Mouse (Mus musculus) embryonic facial prominence, embryonic 12.5 days (tissue): ENCODE measurements at regions not wholly inside any gene's neighbourhood (a gene's known extent, or its start where the extent isn't known, plus 50 kb on each side); places are given as distances from the start of the nearest gene placed in this dataset.

Source experiments
- ATAC-seq: fragments of 200-750 bp; cut with Nextera tagmentation; 2 replicates; pipeline ENCODE4 v1.8.0; 2017; ENCODE audit not compliant: insufficient number of reproducible peaks, insufficient read depth, low FRiP score, low TSS enrichment
- H3K27ac ChIP-seq: fragments of 300-500 bp; sonication (generic); 2 replicates; pipeline ENCODE4 v1.5.1; 2016; ENCODE audit warnings: mild to moderate bottlenecking
- H3K27me3 ChIP-seq: fragments of 300-500 bp; sonication (generic); 2 replicates; pipeline ENCODE4 v1.6.1; 2016; ENCODE audit warnings: mild to moderate bottlenecking, moderate library complexity
- H3K36me3 ChIP-seq: fragments of 300-500 bp; sonication (generic); 2 replicates; pipeline ENCODE4 v1.6.1; 2016; ENCODE audit warnings: mild to moderate bottlenecking
- H3K4me1 ChIP-seq: fragments of 300-500 bp; sonication (generic); 2 replicates; pipeline ENCODE4 v1.6.1; 2016
- H3K4me2 ChIP-seq: fragments of 300-500 bp; sonication (generic); replicated peaks from 2 replicates; pipeline ENCODE4 v1.6.1; 2016; ENCODE audit warnings: mild to moderate bottlenecking, moderate library complexity
- H3K4me3 ChIP-seq: fragments of 300-500 bp; sonication (generic); 2 replicates; pipeline ENCODE4 v1.5.1; 2016; ENCODE audit warnings: mild to moderate bottlenecking
- H3K9ac ChIP-seq: fragments of 300-500 bp; sonication (generic); 2 replicates; pipeline ENCODE4 v1.6.1; 2016; ENCODE audit warnings: mild to moderate bottlenecking, moderate library complexity
- H3K9me3 ChIP-seq: fragments of 300-500 bp; sonication (generic); 2 replicates; pipeline ENCODE4 v1.6.1; 2016; ENCODE audit warnings: mild to moderate bottlenecking, moderate library complexity
- WGBS: fragments of 180-500 bp; shearing (Covaris S2); methylation state at CpG from one replicate; pipeline ENCODE4 v1.1.7; 2016; 5-methylcytosine and 5-hydroxymethylcytosine counted together

DNA sequence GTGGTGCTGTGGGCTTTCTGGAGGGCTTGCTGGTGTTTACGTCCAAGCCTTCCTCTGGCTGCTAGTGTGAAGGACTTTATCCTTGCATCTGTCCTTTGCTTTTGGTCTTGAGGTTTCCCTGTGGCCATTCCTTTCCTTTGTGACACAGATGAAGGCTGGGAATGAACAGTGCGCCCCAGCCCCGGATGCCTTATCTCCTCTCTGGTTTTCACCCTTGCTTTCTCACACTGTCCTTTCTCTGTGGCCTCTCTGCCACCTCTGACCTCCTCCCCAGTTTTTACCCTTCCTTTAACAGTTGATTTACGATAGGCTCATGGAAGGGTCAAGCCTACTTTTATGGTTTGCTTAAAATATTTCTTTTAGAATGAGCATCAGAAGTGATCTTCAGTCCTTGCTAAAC, 53.2 kb downstream of the Gas1 start:
- no peak overlapping the region for H3K27ac ChIP-seq
- no peaks in the 10 kb centered on the region for H3K9me3 ChIP-seq
- H3K4me3 ChIP-seq = no peak overlapping the region
- H3K4me1 ChIP-seq = peaks cover 15% of the 10 kb centered on the region
- H3K27me3 ChIP-seq = no peaks in the 10 kb centered on the region; the same call in 1 of the 2 replicates
- ATAC-seq = no peak
- H3K9ac ChIP-seq = no peak overlapping the region
- H3K4me2 ChIP-seq = no peak overlapping the region
- WGBS = 50% methylated on average over 4 of the region's 4 CpGs
- no peaks in the 10 kb centered on the region for H3K36me3 ChIP-seq

DNA sequence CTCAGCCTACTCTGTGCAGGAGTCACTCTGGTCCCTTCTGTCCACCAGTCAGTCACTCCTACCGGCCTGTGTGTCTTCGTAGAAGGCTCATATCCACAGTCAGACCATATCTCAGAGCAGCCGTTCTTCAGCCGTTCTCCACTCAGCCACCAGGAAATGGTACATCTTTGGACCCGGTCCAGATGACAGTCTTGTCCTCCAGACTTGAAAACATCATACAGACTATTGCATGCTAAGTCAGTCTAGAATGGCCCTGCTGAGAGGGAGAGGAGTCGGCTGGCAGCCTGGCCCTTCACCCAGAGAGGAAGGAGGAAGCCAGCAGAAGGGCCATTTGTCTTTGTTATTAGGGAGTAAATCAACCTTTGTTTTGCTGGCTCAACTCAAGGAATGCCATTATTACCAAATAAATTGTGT, 54.0 kb downstream of the Gas1 start:
- Histone ChIP-seq H3K36me3 (no peaks in the 10 kb centered on the region), H3K9me3 (no peaks in the 10 kb centered on the region), H3K4me1 (peaks cover 15% of the 10 kb centered on the region), H3K27me3 (no peaks in the 10 kb centered on the region; the same call in 1 of the 2 replicates), H3K9ac (no peak overlapping the region), H3K27ac (no peak overlapping the region), H3K4me3 (no peak overlapping the region), H3K4me2 (no peak overlapping the region)
- no peak for ATAC-seq
- WGBS = 75% methylated on average over 6 of the region's 6 CpGs

DNA sequence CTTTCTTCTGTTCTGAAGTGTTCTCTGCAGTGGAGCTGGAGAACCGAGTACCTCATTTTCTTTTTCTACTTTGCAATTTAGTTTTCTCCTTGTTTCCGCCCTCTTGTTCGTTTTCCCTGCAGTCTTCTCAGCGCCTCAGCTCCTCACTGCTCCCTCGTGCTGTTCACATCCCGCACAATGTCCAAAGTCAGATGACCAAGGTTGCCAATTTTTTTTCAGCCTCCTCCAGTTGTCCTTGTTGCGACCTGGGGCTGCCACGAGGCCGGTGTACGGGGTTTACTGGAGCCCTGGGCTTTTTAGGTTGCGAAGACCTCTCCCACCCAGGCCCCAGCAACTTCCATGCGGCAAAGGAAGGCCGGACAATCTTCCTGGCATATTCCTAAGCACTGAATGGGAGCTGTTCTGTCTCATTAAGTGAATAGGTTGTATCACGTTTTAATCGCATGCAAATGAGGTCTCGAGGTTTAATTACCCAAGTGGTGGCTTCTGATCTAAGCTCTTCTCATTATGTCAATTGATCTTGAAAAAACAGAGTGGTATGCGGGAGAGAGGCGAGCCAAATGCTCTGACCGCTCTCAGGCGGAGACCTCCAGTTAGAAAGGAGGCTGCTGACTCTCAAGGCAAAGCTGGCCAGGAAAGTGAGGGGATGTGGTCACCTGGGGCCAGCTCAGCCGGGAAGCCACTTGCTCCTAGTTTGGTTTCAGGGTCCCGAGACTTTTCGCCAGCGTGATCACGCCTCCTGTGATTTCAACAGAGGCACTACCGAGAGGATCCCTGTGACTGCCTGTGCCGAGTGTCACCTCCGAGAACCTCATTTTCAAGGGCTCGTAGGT, 54.6 kb downstream of the Gas1 start:
- H3K9ac ChIP-seq = no peak overlapping the region
- H3K27me3 ChIP-seq = no peaks in the 10 kb centered on the region; the same call in 1 of the 2 replicates
- H3K4me3 ChIP-seq = no peak overlapping the region
- H3K36me3 ChIP-seq = no peaks in the 10 kb centered on the region
- no peak for ATAC-seq
- WGBS = 61% methylated on average over 29 of the region's 29 CpGs
- H3K27ac ChIP-seq = no peak overlapping the region
- peaks cover 15% of the 10 kb centered on the region for H3K4me1 ChIP-seq
- H3K9me3 ChIP-seq = no peaks in the 10 kb centered on the region
- no peak overlapping the region for H3K4me2 ChIP-seq

DNA sequence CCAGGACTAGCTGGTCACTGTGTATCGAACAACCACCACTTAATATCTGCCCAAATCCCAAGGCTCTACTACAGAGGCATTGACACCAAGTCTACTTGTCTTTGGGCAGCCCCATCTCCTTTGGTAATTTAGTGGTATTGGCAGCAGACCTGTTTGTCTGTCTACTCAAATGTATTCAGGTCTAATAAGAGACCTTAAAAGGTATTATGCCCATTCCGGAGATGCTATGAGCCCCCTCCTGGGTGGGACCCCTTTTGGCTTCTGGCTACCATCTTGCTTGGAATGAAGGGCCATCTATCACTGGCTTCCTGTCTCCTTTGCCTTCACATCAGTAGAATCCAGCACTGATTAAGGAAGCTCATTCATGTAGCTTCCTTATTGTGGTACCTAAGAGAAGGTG, 65.7 kb downstream of the Gas1 start:
- no peak for ATAC-seq
- WGBS = 96% methylated on average over 2 of the region's 2 CpGs

DNA sequence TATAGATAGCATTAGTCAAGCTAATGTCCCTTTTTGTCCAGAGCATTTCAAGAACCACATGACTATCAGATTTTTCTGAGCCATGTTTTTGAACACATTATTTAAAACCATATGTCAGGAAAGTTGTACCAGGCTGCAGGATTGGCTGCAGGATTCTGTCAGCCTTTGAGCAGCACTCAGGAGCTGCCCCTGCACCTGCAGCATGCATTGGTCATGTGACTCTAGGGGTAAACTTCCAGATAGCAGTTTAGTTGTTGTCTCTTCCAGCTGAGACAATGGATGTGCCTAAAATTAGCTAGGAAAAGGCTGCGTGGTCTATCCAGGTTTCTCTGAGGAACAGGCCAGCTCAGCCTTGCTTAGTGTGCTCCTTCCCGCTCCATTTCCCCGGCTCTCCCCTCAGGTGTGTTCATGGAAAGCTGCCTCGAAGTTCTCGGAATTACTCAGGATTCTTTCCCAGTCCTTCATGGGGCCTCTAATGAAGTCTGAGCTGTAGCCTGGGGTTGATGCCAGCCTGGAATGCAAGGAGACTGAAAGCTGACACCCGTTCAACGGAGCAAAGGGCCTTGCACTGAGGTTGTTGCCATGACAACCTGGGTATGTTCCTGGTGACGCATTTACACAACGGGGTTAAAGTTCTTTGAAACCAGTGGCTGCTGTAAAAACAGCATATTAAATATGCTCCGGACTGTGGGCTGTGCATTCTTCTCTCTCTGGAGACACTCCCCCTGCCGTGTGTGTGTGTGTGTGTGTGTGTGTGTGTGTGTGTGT, 66.9 kb downstream of the Gas1 start:
- H3K27me3 ChIP-seq = no peaks in the 10 kb centered on the region
- WGBS = 1% methylated on average over 11 of the region's 11 CpGs
- peak overlapping the region; percentile 85 for H3K27ac ChIP-seq
- H3K9me3 ChIP-seq = no peaks in the 10 kb centered on the region
- H3K36me3 ChIP-seq = no peaks in the 10 kb centered on the region
- peak; percentile 91 for ATAC-seq
- H3K4me3 ChIP-seq = no peak overlapping the region
- H3K9ac ChIP-seq = no peak overlapping the region
- H3K4me1 ChIP-seq = peaks cover 21% of the 10 kb centered on the region
- peak overlapping the region; percentile 14 for H3K4me2 ChIP-seq

More for the DNA sequence above, 65.7 kb downstream of the Gas1 start:
- Histone ChIP-seq H3K4me2 (no peak overlapping the region), H3K4me3 (no peak overlapping the region), H3K9me3 (no peaks in the 10 kb centered on the region), H3K9ac (no peak overlapping the region), H3K27me3 (no peaks in the 10 kb centered on the region), H3K4me1 (peaks cover 21% of the 10 kb centered on the region), H3K27ac (peak overlapping the region; percentile 85; the same call in 1 of the 2 replicates), H3K36me3 (no peaks in the 10 kb centered on the region)

DNA sequence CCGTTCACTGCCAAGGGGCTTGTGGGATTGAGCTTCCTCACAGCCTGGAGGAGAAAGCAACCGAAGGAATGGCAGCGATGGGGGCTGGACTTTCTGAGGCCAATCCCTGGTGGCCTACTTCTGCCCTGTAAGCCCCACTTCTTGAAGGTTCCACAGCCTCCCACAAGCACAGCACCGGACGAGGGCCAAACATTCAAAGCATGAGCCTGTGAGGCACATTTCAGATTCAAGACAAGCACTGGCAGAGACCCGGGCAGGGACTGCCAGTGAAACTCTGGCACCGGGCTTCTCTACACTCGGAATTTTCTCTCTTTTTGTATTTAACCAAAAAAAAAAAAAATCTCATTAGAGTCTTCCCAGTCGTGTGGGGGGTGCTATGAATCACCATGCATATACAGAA, 71.9 kb downstream of the Gas1 start:
- no peak for ATAC-seq
- no peak overlapping the region for H3K27ac ChIP-seq
- no peaks in the 10 kb centered on the region for H3K36me3 ChIP-seq
- no peaks in the 10 kb centered on the region for H3K27me3 ChIP-seq
- no peaks in the 10 kb centered on the region; the same call in 1 of the 2 replicates for H3K9me3 ChIP-seq
- H3K4me2 ChIP-seq = no peak overlapping the region
- peaks cover 15% of the 10 kb centered on the region for H3K4me1 ChIP-seq
- 91% methylated on average over 9 of the region's 9 CpGs for WGBS
- no peak overlapping the region for H3K9ac ChIP-seq
- H3K4me3 ChIP-seq = no peak overlapping the region

DNA sequence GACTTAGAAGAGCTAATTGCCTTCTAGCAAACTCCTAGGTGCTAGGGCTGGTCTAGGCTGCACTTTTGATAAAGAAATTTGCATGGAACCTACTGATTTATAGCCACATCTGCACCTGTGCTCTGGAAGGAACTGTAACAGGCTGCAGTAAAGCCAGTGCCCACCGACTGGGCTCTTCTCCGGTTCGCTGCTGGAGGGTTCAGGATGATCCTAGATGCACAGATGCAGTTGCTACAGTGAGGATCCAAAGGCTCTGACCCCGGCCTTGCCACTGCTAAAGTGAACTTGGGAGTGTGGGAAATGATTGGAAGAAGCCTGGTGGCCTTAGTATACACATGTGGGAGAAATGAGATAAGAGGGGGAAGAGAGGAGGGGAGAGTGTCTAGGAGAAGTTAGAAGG, 75.5 kb downstream of the Gas1 start:
- ATAC-seq = no peak
- Histone ChIP-seq H3K36me3 (no peaks in the 10 kb centered on the region), H3K4me3 (no peak overlapping the region), H3K9me3 (no peaks in the 10 kb centered on the region; the same call in 1 of the 2 replicates), H3K27ac (no peak overlapping the region), H3K4me1 (peaks cover 20% of the 10 kb centered on the region), H3K27me3 (no peaks in the 10 kb centered on the region), H3K4me2 (no peak overlapping the region), H3K9ac (no peak overlapping the region)
- WGBS = 72% methylated on average over 4 of the region's 4 CpGs

DNA sequence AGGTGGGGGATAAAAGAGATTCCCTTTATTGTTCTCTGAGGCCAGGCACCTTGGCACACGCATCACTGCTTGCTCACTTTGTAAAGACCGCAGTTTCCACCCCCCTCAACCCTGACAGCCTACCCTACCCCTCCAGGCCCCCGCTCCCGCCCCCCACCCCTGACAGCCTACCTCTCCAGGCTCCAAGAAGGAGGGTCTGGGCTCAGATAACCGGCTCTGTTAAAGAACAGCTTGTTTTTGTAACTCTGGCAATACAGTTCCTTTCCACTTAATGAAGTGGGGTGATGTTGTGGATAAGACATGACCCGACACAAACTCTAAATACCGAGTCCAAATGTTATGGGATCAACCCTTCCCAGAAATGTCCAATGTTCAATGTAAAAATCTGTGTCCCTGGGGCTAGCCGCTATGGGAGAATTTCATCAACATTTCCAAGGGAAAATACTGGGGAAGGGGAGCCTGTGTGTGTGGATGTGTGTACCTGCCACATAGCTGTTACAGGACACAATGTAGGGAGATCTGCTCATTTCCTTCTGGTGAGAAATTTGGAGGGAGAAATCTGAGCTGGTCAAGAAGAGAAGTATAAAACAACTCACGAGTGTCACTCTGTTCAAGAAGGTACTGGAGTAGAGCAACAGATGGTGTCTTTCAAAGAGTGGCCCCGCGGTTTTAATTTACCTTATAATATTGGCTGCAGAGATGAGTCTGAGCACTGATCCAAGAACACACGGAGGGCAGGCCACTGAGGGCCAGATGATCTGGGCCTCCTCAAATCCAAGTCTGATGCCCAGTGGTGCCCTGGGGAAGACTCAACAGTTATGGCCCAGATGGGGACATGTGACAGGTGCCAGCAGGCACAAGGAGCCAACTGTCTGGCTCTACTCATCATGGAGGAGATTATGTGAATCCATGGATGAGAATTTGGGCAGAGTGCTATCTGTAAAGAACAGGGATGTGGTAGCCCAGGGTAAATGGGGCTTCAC, 76.7 kb downstream of the Gas1 start:
- no peak overlapping the region for H3K9ac ChIP-seq
- no peaks in the 10 kb centered on the region for H3K27me3 ChIP-seq
- no peak overlapping the region for H3K4me2 ChIP-seq
- ATAC-seq = 0 out of 2 replicates have a peak, but pooled peaks have one; percentile 24
- 63% methylated on average over 12 of the region's 12 CpGs for WGBS
- H3K4me3 ChIP-seq = no peak overlapping the region
- H3K36me3 ChIP-seq = no peaks in the 10 kb centered on the region
- H3K9me3 ChIP-seq = no peaks in the 10 kb centered on the region; the same call in 1 of the 2 replicates
- peak overlapping the region; percentile 55; the same call in 1 of the 2 replicates for H3K27ac ChIP-seq
- H3K4me1 ChIP-seq = peaks cover 20% of the 10 kb centered on the region

DNA sequence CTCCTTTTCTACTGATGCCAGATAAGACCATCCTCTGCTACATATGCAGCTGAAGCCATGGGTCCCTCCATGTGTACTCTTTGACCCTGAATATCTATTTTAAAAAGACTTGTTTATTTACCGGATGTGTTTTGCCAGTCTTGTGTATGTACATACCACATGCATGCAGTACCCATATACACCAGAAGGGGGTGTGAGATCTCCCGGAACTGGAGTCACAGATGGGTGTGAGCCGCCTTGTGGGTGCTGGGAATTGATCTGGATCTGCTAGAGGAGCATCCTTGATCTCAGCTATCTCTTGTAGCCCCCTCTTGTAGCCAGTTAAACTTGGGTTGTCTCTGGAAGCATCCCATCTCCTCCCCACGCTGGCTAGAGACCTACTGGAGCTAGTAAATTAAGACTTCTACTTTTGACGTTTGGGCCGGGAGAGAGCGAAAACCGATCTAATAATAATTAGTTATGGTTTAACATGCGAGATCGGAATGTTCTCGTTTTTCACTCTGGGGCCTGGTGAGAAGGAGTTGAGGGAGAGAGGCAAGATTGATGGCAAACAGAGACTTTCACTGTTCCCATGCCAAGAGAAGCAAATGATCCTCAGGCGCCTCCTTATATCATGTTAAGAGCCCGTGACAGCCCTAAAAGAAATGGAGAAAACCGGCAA, 77.6 kb downstream of the Gas1 start:
- Histone ChIP-seq H3K4me1 (peaks cover 20% of the 10 kb centered on the region), H3K4me2 (no peak overlapping the region), H3K27me3 (no peaks in the 10 kb centered on the region), H3K36me3 (no peaks in the 10 kb centered on the region), H3K27ac (peak overlapping the region; percentile 67; the same call in 1 of the 2 replicates), H3K9ac (no peak overlapping the region), H3K4me3 (no peak overlapping the region), H3K9me3 (no peaks in the 10 kb centered on the region; the same call in 1 of the 2 replicates)
- ATAC-seq = peak; percentile 20; the same call in 1 of the 2 replicates
- WGBS = 60% methylated on average over 14 of the region's 14 CpGs

DNA sequence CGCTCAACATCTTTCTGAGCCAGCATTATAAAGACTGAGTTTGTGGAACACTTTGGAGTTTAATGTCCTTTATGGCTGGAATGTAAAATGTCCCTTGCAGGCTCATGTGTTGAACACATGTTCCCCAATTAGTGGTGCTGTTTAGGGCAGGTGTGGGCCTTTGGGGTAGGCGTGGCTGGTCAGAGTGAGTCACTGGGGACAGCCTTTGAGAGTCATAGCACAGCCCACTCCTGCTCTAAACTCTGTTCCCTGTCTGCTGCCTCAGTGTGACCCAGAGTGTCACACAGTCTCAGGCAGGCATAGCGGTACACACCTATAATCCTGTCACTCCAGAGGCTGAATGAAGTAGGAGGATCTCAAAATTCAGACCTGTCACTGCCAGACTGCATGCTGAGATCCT, 78.8 kb downstream of the Gas1 start:
- Histone ChIP-seq H3K27ac (no peak overlapping the region), H3K27me3 (no peaks in the 10 kb centered on the region), H3K4me3 (no peak overlapping the region), H3K4me1 (peaks cover 20% of the 10 kb centered on the region), H3K9me3 (no peaks in the 10 kb centered on the region), H3K9ac (no peak overlapping the region), H3K4me2 (no peak overlapping the region), H3K36me3 (no peaks in the 10 kb centered on the region)
- WGBS = 69% methylated on average over 3 of the region's 3 CpGs
- 0 out of 2 replicates have a peak, but pooled peaks have one; percentile 64 for ATAC-seq
